Mouse (Mus musculus): ENCODE data around the gene Pik3r5. TPM values are rescaled to one million over a fixed set of nuclear protein-coding genes. Genes with fewer than 3 reads are reported as not detected.

Gene Pik3r5
- total RNA-seq (2014; rRNA removed; ENCODE audit: low replicate concordance) (1.5 and 2.0 TPM in 2 replicates), polyA plus RNA-seq (2015; fragmentation: Nextera tagmentation; extraction: Ambion mirVana) (0.82 and 0.84 TPM in 2 replicates)

GRCm38 (mm10) chr11:68431699-68432360 lies at the start of gene Pik3r5:
Gene Pik3r5 (plus strand): TSS chr11:68432121.
- peaks cover 15% of the 10 kb centered on the region; the same call in 1 of the 2 replicates for H3K27me3 ChIP-seq (ENCODE audit: control insufficient read depth, insufficient read depth, low read length)
- 5% methylated on average over 34 of the region's 35 CpGs for WGBS
- peak within 1 kb of the TSS; percentile 39; the same call in 1 of the 2 replicates for H3K27ac ChIP-seq (ENCODE audit: low read depth)
- H3K9me3 ChIP-seq (replicated peaks; ENCODE audit: control insufficient read depth, low read length), result no peaks in the 10 kb centered on the region
- H3K4me1 ChIP-seq (ENCODE audit: control insufficient read depth, insufficient read depth), result no peaks in the 10 kb centered on the region
- H3K4me2 ChIP-seq (ENCODE audit: low read depth, low read length), result peak within 1 kb of the TSS; percentile 69
- ATAC-seq (ENCODE audit: insufficient read depth, low read depth) (peak; percentile 91), DNase-seq (ENCODE audit: low spot score) (peak; percentile 59)
- peak within 1 kb of the TSS; percentile 51 for H3K4me3 ChIP-seq (ENCODE audit: low read depth, low read length)
- TF ChIP-seq CTCF (IDR thresholded peaks at IDR 0.05; ENCODE audit: low read depth) (peak; percentile 51), EP300 (IDR thresholded peaks at IDR 0.05; ENCODE audit: low read depth) (no peak)
- H3K36me3 ChIP-seq (replicated peaks; ENCODE audit: control insufficient read depth, insufficient read depth, low read length), result no peaks in the 10 kb centered on the region
- H3K9ac ChIP-seq (replicated peaks; ENCODE audit: low read depth, low read length), result 0 out of 2 replicates have a peak within 1 kb of the TSS, but pooled peaks have one; percentile 33

GRCm38 (mm10) chr11:68383519-68383918 lies 48.4 kb upstream of the Pik3r5 start:
- Histone ChIP-seq H3K4me2 (ENCODE audit: low read depth, low read length) (peak overlapping the region; percentile 80), H3K9me3 (replicated peaks; ENCODE audit: control insufficient read depth, low read length) (no peaks in the 10 kb centered on the region), H3K4me3 (ENCODE audit: low read depth, low read length) (peak overlapping the region; percentile 79), H3K4me1 (ENCODE audit: control insufficient read depth, insufficient read depth) (peaks cover 20% of the 10 kb centered on the region), H3K36me3 (replicated peaks; ENCODE audit: control insufficient read depth, insufficient read depth, low read length) (0 out of 2 replicates have a peak, but pooled peaks cover 3% of the 10 kb centered on the region), H3K9ac (replicated peaks; ENCODE audit: low read depth, low read length) (0 out of 2 replicates have a peak overlapping the region, but pooled peaks have one; percentile 10), H3K27ac (ENCODE audit: low read depth) (no peak overlapping the region), H3K27me3 (ENCODE audit: control insufficient read depth, insufficient read depth, low read length) (peaks cover 29% of the 10 kb centered on the region)
- 40% methylated on average over 10 of the region's 10 CpGs for WGBS
- TF ChIP-seq EP300 (IDR thresholded peaks at IDR 0.05; ENCODE audit: low read depth) (no peak), CTCF (IDR thresholded peaks at IDR 0.05; ENCODE audit: low read depth) (no peak)
- DNase-seq (ENCODE audit: low spot score) (no peak), ATAC-seq (ENCODE audit: insufficient read depth, low read depth) (no peak)

- no peak overlapping the region for H3K27ac ChIP-seq (ENCODE audit: low read depth)
- peaks cover 20% of the 10 kb centered on the region for H3K4me1 ChIP-seq (ENCODE audit: control insufficient read depth, insufficient read depth)
- peak overlapping the region; percentile 79 for H3K4me3 ChIP-seq (ENCODE audit: low read depth, low read length)
- TF ChIP-seq EP300 (IDR thresholded peaks at IDR 0.05; ENCODE audit: low read depth) (no peak), CTCF (IDR thresholded peaks at IDR 0.05; ENCODE audit: low read depth) (no peak)
- 33% methylated on average over 12 of the region's 12 CpGs for WGBS
- peak overlapping the region; percentile 80 for H3K4me2 ChIP-seq (ENCODE audit: low read depth, low read length)
- no peaks in the 10 kb centered on the region for H3K9me3 ChIP-seq (replicated peaks; ENCODE audit: control insufficient read depth, low read length)
- ATAC-seq (ENCODE audit: insufficient read depth, low read depth) (no peak), DNase-seq (ENCODE audit: low spot score) (no peak)
- H3K36me3 ChIP-seq (replicated peaks; ENCODE audit: control insufficient read depth, insufficient read depth, low read length), result 0 out of 2 replicates have a peak, but pooled peaks cover 3% of the 10 kb centered on the region
- peak overlapping the region; percentile 82; the same call in 1 of the 2 replicates for H3K9ac ChIP-seq (replicated peaks; ENCODE audit: low read depth, low read length)
- peaks cover 29% of the 10 kb centered on the region for H3K27me3 ChIP-seq (ENCODE audit: control insufficient read depth, insufficient read depth, low read length)
Observed at GRCm38 (mm10) chr11:68384131-68384530, 47.8 kb upstream of the Pik3r5 start.

GRCm38 (mm10) chr11:68384592-68385020 lies 47.3 kb upstream of the Pik3r5 start:
- peaks cover 29% of the 10 kb centered on the region for H3K27me3 ChIP-seq (ENCODE audit: control insufficient read depth, insufficient read depth, low read length)

GRCm38 (mm10) chr11:68385021-68385821 lies 46.7 kb upstream of the Pik3r5 start:
- peak overlapping the region; percentile 80 for H3K4me2 ChIP-seq (ENCODE audit: low read depth, low read length)
- H3K4me3 ChIP-seq (ENCODE audit: low read depth, low read length), result peak overlapping the region; percentile 79
- no peaks in the 10 kb centered on the region for H3K9me3 ChIP-seq (replicated peaks; ENCODE audit: control insufficient read depth, low read length)
- H3K27ac ChIP-seq (ENCODE audit: low read depth), result 0 out of 2 replicates have a peak overlapping the region, but pooled peaks have one; percentile 91
- WGBS, result 2% methylated on average over 92 of the region's 94 CpGs
- peak; percentile 5; the same call in 1 of the 2 replicates for ATAC-seq (ENCODE audit: insufficient read depth, low read depth)
- DNase-seq (ENCODE audit: low spot score), result no peak
- peak overlapping the region; percentile 82 for H3K9ac ChIP-seq (replicated peaks; ENCODE audit: low read depth, low read length)
- H3K4me1 ChIP-seq (ENCODE audit: control insufficient read depth, insufficient read depth), result peaks cover 17% of the 10 kb centered on the region
- 0 out of 2 replicates have a peak, but pooled peaks cover 3% of the 10 kb centered on the region for H3K36me3 ChIP-seq (replicated peaks; ENCODE audit: control insufficient read depth, insufficient read depth, low read length)
- peaks cover 29% of the 10 kb centered on the region for H3K27me3 ChIP-seq (ENCODE audit: control insufficient read depth, insufficient read depth, low read length)
- TF ChIP-seq EP300 (IDR thresholded peaks at IDR 0.05; ENCODE audit: low read depth) (no peak), CTCF (IDR thresholded peaks at IDR 0.05; ENCODE audit: low read depth) (no peak)

More at GRCm38 (mm10) chr11:68384592-68385020, 47.3 kb upstream of the Pik3r5 start:
- peaks cover 17% of the 10 kb centered on the region for H3K4me1 ChIP-seq (ENCODE audit: control insufficient read depth, insufficient read depth)
- no peaks in the 10 kb centered on the region for H3K9me3 ChIP-seq (replicated peaks; ENCODE audit: control insufficient read depth, low read length)
- ATAC-seq (ENCODE audit: insufficient read depth, low read depth) (no peak), DNase-seq (ENCODE audit: low spot score) (no peak)
- peak overlapping the region; percentile 82 for H3K9ac ChIP-seq (replicated peaks; ENCODE audit: low read depth, low read length)
- peak overlapping the region; percentile 79 for H3K4me3 ChIP-seq (ENCODE audit: low read depth, low read length)
- 5% methylated on average over 27 of the region's 27 CpGs for WGBS
- H3K36me3 ChIP-seq (replicated peaks; ENCODE audit: control insufficient read depth, insufficient read depth, low read length), result 0 out of 2 replicates have a peak, but pooled peaks cover 3% of the 10 kb centered on the region
- H3K27ac ChIP-seq (ENCODE audit: low read depth), result no peak overlapping the region
- peak overlapping the region; percentile 80 for H3K4me2 ChIP-seq (ENCODE audit: low read depth, low read length)
- TF ChIP-seq CTCF (IDR thresholded peaks at IDR 0.05; ENCODE audit: low read depth) (no peak), EP300 (IDR thresholded peaks at IDR 0.05; ENCODE audit: low read depth) (no peak)
